Mouse (Mus musculus): ENCODE data around the gene Ttll11. TPM values are rescaled to one million over a fixed set of nuclear protein-coding genes. Genes with fewer than 3 reads are reported as not detected.

Gene Ttll11
- 0.28 and 0.75 TPM in 2 replicates for polyA plus RNA-seq (2015; fragmentation: Nextera tagmentation; extraction: Ambion mirVana)

DNA sequence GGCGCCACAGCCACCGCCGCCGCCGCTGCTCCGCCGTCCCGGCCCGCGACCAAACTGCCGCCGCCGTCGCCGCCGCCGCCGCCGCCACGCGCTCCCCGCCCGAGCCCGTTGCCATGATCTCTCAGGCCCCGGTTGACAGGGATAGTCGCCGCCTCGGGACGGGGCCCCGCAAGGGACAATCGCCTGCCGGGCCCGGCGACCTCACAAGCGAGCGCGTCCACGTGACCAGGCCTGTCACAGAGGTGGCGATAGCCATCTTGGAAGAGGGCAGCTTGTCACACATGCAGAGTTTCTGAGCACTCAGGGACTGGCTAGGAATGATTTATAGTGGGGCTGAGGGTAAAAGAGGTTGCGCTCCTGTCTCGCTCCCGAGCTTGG is at the start of gene Ttll11:
Gene Ttll11, minus strand, starts transcription at position 270 of the 378 bp plus-strand sequence.
- peak; percentile 93 for ATAC-seq (ENCODE audit: low FRiP score, low TSS enrichment)
- Histone ChIP-seq H3K4me1 (ENCODE audit: insufficient read depth, low read length) (peaks cover 12% of the 10 kb centered on the region), H3K36me3 (ENCODE audit: insufficient read depth, low read length) (no peaks in the 10 kb centered on the region), H3K4me2 (replicated peaks; ENCODE audit: low read depth, low read length) (peak within 1 kb of the TSS; percentile 93), H3K27me3 (ENCODE audit: insufficient read depth, low read length) (peaks cover 4% of the 10 kb centered on the region; the same call in 1 of the 2 replicates), H3K9ac (replicated peaks; ENCODE audit: low read length) (peak within 1 kb of the TSS; percentile 87), H3K4me3 (ENCODE audit: low read length) (peak within 1 kb of the TSS; percentile 83), H3K9me3 (ENCODE audit: low read length) (no peaks in the 10 kb centered on the region), H3K27ac (ENCODE audit: low read length) (peak within 1 kb of the TSS; percentile 68)
- under 1% methylated on average over 42 of the region's 42 CpGs for WGBS

DNA sequence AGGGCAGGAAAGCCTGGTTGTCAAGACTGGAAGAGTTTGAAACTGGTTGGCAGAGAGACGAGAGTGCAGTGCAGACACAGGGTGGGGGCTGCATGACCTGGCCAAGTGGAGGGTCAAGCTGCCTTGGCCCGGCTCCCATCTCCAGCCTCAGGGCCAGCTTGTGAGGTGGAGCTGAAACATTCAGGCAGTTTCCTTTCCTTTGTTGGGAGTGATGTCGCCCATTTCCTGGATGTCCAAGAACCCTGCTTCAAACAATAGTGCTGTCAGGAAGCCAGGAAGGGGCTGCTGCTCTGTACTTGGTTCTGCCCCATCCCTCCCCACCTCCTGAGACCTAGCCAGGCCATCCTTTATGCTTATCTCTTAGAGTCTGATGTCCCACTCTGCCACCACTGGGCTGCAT is 43.6 kb upstream of the Ttll11 start:
- peak; percentile 53 for ATAC-seq (ENCODE audit: low FRiP score, low TSS enrichment)
- H3K27me3 ChIP-seq (ENCODE audit: insufficient read depth, low read length): no peaks in the 10 kb centered on the region; the same call in 1 of the 2 replicates
- no peak overlapping the region for H3K9ac ChIP-seq (replicated peaks; ENCODE audit: low read length)
- no peak overlapping the region for H3K4me2 ChIP-seq (replicated peaks; ENCODE audit: low read depth, low read length)
- H3K9me3 ChIP-seq (ENCODE audit: low read length): no peaks in the 10 kb centered on the region
- H3K4me3 ChIP-seq (ENCODE audit: low read length): no peak overlapping the region
- H3K4me1 ChIP-seq (ENCODE audit: insufficient read depth, low read length): peaks cover 7% of the 10 kb centered on the region
- H3K36me3 ChIP-seq (ENCODE audit: insufficient read depth, low read length): no peaks in the 10 kb centered on the region
- 44% methylated on average over 3 of the region's 3 CpGs for WGBS
- no peak overlapping the region for H3K27ac ChIP-seq (ENCODE audit: low read length)

GRCm38 (mm10) chr2:36021385-36022159 is 41.9 kb upstream of the Ttll11 start:
- peaks cover 7% of the 10 kb centered on the region for H3K4me1 ChIP-seq (ENCODE audit: insufficient read depth, low read length)
- H3K4me2 ChIP-seq (replicated peaks; ENCODE audit: low read depth, low read length): peak overlapping the region; percentile 62
- peak overlapping the region; percentile 51; the same call in 1 of the 2 replicates for H3K9ac ChIP-seq (replicated peaks; ENCODE audit: low read length)
- no peaks in the 10 kb centered on the region for H3K9me3 ChIP-seq (ENCODE audit: low read length)
- H3K27ac ChIP-seq (ENCODE audit: low read length): no peak overlapping the region
- H3K4me3 ChIP-seq (ENCODE audit: low read length): peak overlapping the region; percentile 39
- 6% methylated on average over 32 of the region's 32 CpGs for WGBS
- H3K27me3 ChIP-seq (ENCODE audit: insufficient read depth, low read length): no peaks in the 10 kb centered on the region; the same call in 1 of the 2 replicates
- no peaks in the 10 kb centered on the region for H3K36me3 ChIP-seq (ENCODE audit: insufficient read depth, low read length)
- peak; percentile 53 for ATAC-seq (ENCODE audit: low FRiP score, low TSS enrichment)

GRCm38 (mm10) chr2:36013010-36013409 is 33.3 kb upstream of the Ttll11 start:
- Histone ChIP-seq H3K9me3 (ENCODE audit: low read length) (no peaks in the 10 kb centered on the region), H3K9ac (replicated peaks; ENCODE audit: low read length) (no peak overlapping the region), H3K4me2 (replicated peaks; ENCODE audit: low read depth, low read length) (no peak overlapping the region), H3K4me1 (ENCODE audit: insufficient read depth, low read length) (peaks cover 14% of the 10 kb centered on the region), H3K27me3 (ENCODE audit: insufficient read depth, low read length) (peaks cover 20% of the 10 kb centered on the region), H3K4me3 (ENCODE audit: low read length) (no peak overlapping the region), H3K36me3 (ENCODE audit: insufficient read depth, low read length) (no peaks in the 10 kb centered on the region), H3K27ac (ENCODE audit: low read length) (no peak overlapping the region)
- ATAC-seq (ENCODE audit: low FRiP score, low TSS enrichment): peak; percentile 64
- 39% methylated on average over 12 of the region's 12 CpGs for WGBS

DNA sequence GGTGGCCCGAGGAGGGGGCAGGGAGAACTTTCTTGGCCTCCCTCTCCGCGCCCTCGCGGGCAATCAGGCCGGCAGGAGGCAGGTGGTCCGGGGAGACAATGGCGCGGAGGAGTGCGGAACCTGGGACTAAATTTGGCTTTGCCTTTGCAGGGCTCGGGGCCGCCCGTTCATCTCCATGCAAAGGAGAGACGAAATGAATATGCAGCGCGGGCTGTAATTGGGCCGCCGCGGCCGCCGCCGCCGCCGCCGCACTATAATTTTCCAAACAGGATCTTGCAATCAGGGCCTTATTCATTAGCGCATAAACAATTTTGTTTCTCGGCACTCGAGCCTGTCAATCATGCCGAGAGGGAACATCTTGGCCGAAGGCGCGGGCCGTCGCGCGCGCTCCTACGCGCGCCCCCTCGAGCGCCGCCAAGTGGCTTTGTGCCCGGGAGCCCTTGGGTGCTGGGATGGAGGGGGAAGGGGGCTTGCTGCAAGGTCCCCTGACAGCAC is 31.7 kb upstream of the Ttll11 start:
- peak overlapping the region; percentile 54 for H3K4me3 ChIP-seq (ENCODE audit: low read length)
- H3K9me3 ChIP-seq (ENCODE audit: low read length): no peaks in the 10 kb centered on the region
- peaks cover 20% of the 10 kb centered on the region for H3K27me3 ChIP-seq (ENCODE audit: insufficient read depth, low read length)
- ATAC-seq (ENCODE audit: low FRiP score, low TSS enrichment): no peak
- peak overlapping the region; percentile 63 for H3K9ac ChIP-seq (replicated peaks; ENCODE audit: low read length)
- no peak overlapping the region for H3K27ac ChIP-seq (ENCODE audit: low read length)
- no peaks in the 10 kb centered on the region for H3K36me3 ChIP-seq (ENCODE audit: insufficient read depth, low read length)
- peaks cover 14% of the 10 kb centered on the region for H3K4me1 ChIP-seq (ENCODE audit: insufficient read depth, low read length)
- WGBS: under 1% methylated on average over 44 of the region's 44 CpGs
- H3K4me2 ChIP-seq (replicated peaks; ENCODE audit: low read depth, low read length): peak overlapping the region; percentile 91

DNA sequence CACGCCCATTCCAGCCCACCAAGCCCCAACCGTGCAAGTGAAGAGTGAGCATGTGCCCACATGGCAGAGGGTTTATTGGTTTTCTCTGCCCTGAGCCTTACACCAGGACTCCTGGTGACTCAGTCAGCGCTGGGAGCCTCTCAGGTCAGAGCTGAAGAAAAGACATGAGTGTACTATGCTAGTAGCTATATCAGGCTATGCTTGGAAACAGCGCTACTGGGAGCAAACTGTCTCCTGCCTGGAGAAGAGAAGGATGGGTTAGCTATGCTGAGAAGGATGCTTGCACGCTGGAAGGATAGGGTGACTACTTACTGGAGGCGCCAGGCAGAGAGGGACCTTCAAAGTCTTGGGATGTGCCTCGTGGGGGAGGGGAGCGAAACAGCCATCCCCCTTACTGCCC is 30.9 kb upstream of the Ttll11 start:
- Histone ChIP-seq H3K27ac (ENCODE audit: low read length) (no peak overlapping the region), H3K9ac (replicated peaks; ENCODE audit: low read length) (no peak overlapping the region), H3K4me2 (replicated peaks; ENCODE audit: low read depth, low read length) (no peak overlapping the region; the same call in 1 of the 2 replicates), H3K9me3 (ENCODE audit: low read length) (no peaks in the 10 kb centered on the region), H3K4me1 (ENCODE audit: insufficient read depth, low read length) (peaks cover 14% of the 10 kb centered on the region), H3K4me3 (ENCODE audit: low read length) (no peak overlapping the region), H3K27me3 (ENCODE audit: insufficient read depth, low read length) (peaks cover 20% of the 10 kb centered on the region), H3K36me3 (ENCODE audit: insufficient read depth, low read length) (no peaks in the 10 kb centered on the region)
- WGBS: 58% methylated on average over 8 of the region's 8 CpGs
- ATAC-seq (ENCODE audit: low FRiP score, low TSS enrichment): no peak

DNA sequence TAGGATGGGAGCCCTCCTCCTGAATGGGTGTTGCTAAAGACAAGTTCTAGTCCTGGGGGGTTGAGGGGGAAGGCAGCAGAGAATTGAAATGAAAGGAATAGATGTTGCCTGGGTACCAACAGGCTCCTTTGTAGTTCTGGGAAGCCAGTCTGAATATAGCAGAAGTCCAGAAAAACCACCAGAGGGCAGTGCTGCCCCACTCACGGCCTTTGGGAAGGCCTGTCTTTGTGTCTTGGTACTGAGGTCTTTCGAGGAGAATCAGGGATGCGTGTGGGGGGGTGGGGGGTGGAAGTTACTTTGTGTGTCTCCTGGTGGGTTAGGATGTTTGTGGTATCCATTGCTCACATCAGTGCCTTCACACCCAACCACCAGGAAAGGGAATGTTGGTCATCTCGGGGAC is 29.7 kb upstream of the Ttll11 start:
- H3K4me3 ChIP-seq (ENCODE audit: low read length): no peak overlapping the region
- ATAC-seq (ENCODE audit: low FRiP score, low TSS enrichment): no peak
- peaks cover 14% of the 10 kb centered on the region for H3K4me1 ChIP-seq (ENCODE audit: insufficient read depth, low read length)
- H3K27me3 ChIP-seq (ENCODE audit: insufficient read depth, low read length): peaks cover 20% of the 10 kb centered on the region
- no peaks in the 10 kb centered on the region for H3K36me3 ChIP-seq (ENCODE audit: insufficient read depth, low read length)
- WGBS: 18% methylated on average over 4 of the region's 4 CpGs
- H3K9me3 ChIP-seq (ENCODE audit: low read length): no peaks in the 10 kb centered on the region
- H3K27ac ChIP-seq (ENCODE audit: low read length): no peak overlapping the region
- H3K9ac ChIP-seq (replicated peaks; ENCODE audit: low read length): no peak overlapping the region
- H3K4me2 ChIP-seq (replicated peaks; ENCODE audit: low read depth, low read length): no peak overlapping the region

DNA sequence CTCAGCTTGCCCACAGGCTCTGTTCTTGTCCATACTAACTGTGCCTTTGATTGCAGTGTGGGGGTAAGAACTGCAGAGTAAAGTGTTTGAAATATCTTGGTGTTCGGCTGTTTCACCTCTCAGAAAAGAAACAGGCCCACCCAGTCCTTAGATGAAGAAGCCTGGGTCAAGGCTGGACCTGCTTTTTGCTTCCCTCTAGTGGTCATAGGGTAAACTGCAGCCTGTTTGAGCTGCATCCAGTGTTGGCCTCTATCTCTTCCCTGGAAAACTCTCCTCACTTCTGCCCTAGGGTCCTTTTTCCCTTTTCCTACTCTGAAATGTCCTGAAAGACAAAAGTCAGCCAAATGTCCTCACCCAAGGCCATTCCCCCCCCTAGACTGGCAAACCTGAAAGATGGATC is 28.4 kb upstream of the Ttll11 start:
- peaks cover 20% of the 10 kb centered on the region for H3K27me3 ChIP-seq (ENCODE audit: insufficient read depth, low read length)
- H3K9me3 ChIP-seq (ENCODE audit: low read length): no peaks in the 10 kb centered on the region
- no peak for ATAC-seq (ENCODE audit: low FRiP score, low TSS enrichment)
- no peaks in the 10 kb centered on the region for H3K36me3 ChIP-seq (ENCODE audit: insufficient read depth, low read length)
- peaks cover 14% of the 10 kb centered on the region for H3K4me1 ChIP-seq (ENCODE audit: insufficient read depth, low read length)
- H3K27ac ChIP-seq (ENCODE audit: low read length): no peak overlapping the region
- WGBS: 18% methylated on average over 1 of the region's 1 CpGs
- H3K4me2 ChIP-seq (replicated peaks; ENCODE audit: low read depth, low read length): no peak overlapping the region
- H3K4me3 ChIP-seq (ENCODE audit: low read length): no peak overlapping the region
- no peak overlapping the region for H3K9ac ChIP-seq (replicated peaks; ENCODE audit: low read length)

DNA sequence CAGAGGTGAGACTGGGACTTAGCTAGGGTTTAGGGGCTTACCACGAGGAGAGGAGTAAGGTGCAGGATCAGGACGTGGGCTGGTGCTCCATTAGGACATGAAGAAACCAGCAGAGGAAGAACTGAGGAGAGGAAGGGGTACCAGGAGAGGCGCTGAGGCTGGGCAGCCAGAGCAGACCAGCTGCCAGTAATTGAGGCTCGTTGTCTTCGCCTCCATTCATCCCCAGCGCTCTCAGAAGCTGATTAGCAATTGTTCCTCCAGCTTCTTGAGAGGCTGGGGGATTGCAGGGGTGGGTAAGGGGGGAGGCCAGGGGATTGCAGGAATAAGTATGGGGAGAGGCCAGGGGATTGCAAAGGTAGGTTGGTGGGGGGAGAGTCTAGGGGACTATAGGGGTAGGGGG is 22.5 kb upstream of the Ttll11 start:
- no peak overlapping the region for H3K4me3 ChIP-seq (ENCODE audit: low read length)
- no peak overlapping the region for H3K9ac ChIP-seq (replicated peaks; ENCODE audit: low read length)
- no peaks in the 10 kb centered on the region for H3K4me1 ChIP-seq (ENCODE audit: insufficient read depth, low read length)
- no peak for ATAC-seq (ENCODE audit: low FRiP score, low TSS enrichment)
- H3K4me2 ChIP-seq (replicated peaks; ENCODE audit: low read depth, low read length): no peak overlapping the region
- 41% methylated on average over 6 of the region's 6 CpGs for WGBS
- no peaks in the 10 kb centered on the region for H3K27me3 ChIP-seq (ENCODE audit: insufficient read depth, low read length)
- no peaks in the 10 kb centered on the region for H3K36me3 ChIP-seq (ENCODE audit: insufficient read depth, low read length)
- no peaks in the 10 kb centered on the region for H3K9me3 ChIP-seq (ENCODE audit: low read length)
- no peak overlapping the region for H3K27ac ChIP-seq (ENCODE audit: low read length)

GRCm38 (mm10) chr2:36000390-36000789 is 20.7 kb upstream of the Ttll11 start:
- H3K4me1 ChIP-seq (ENCODE audit: insufficient read depth, low read length): no peaks in the 10 kb centered on the region
- WGBS: 46% methylated on average over 1 of the region's 1 CpGs
- no peak overlapping the region for H3K27ac ChIP-seq (ENCODE audit: low read length)
- H3K27me3 ChIP-seq (ENCODE audit: insufficient read depth, low read length): no peaks in the 10 kb centered on the region
- H3K4me2 ChIP-seq (replicated peaks; ENCODE audit: low read depth, low read length): no peak overlapping the region
- no peak for ATAC-seq (ENCODE audit: low FRiP score, low TSS enrichment)
- no peaks in the 10 kb centered on the region for H3K9me3 ChIP-seq (ENCODE audit: low read length)
- no peak overlapping the region for H3K4me3 ChIP-seq (ENCODE audit: low read length)
- no peak overlapping the region for H3K9ac ChIP-seq (replicated peaks; ENCODE audit: low read length)
- H3K36me3 ChIP-seq (ENCODE audit: insufficient read depth, low read length): no peaks in the 10 kb centered on the region
